Mouse (Mus musculus): ENCODE measurements at regions not wholly inside any gene's neighbourhood (a gene's known extent, or its start where the extent isn't known, plus 50 kb on each side); places are given as distances from the start of the nearest gene placed in this dataset.

GRCm38 (mm10) chr4:153023711-153024110 is 458.9 kb downstream of the Ajap1 start:
- TF ChIP-seq CTCF (IDR thresholded peaks at IDR 0.05; ENCODE audit: control insufficient read depth, insufficient read depth, low read length) (no peak), POLR2A (IDR thresholded peaks at IDR 0.05; ENCODE audit: borderline replicate concordance, control insufficient read depth, low read depth, low read length) (no peak)
